Mouse (Mus musculus): ENCODE data around the gene F2rl3.

F2rl3 gene

DNA sequence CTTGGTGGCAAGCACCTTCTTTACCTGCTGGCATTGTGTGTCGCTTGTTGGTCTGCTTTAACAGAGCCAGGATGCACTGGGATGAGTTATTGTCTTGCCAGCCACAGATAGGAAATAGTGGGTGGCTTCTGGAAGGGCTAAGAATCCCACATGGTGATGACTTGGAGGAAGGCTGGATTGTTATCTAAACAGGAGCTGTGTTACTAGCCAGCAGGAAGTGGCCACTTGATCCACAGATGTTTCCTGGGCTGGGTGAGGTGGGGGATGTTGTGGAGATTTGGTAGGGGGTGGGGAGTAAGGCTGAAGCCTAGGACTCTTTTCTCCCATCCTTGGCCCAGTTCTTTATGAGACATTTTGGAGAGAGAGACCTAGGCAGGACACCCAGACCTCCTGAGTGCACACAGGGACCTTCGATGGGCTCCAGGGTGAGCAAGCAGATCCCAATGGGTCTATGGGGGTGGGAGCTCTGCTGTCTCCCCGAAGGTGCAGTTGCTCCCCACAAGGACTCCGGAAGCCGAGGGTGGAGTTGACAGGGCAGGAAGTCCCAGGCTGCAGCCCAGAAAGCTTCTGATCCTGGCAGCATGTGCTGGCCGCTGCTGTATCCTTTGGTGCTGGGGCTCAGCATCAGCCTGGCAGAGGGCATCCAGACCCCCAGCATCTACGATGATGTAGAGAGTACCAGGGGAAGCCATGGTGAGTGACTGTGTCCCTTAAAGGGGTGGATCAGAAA, at the start of gene F2rl3:
Gene F2rl3, plus strand, starts transcription at position 559 of the 730 bp plus-strand sequence.
- no peak for DNase-seq (ENCODE audit: extremely low spot score, low read depth, low spot score)

DNA sequence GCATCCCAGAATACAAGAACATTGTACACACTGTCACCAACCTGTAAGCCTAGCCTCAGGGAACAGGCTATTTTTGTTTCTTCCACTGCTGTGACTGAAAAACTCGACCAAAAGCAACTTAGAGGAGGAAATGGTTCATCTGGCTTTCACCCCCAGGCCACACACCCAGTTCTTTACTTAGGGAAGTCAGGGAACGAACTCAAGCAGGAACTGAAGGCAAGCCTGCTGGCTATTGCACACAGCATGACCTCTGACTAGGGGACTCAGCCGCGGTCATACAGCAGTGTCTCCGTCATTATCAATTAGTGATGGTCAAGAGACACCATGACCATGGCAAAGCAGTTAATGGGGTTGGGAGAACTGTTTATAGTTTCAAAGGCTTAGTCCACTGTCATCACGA, 49.1 kb upstream of the F2rl3 start:
- no peak for DNase-seq (ENCODE audit: extremely low spot score, low read depth, low spot score)

DNA sequence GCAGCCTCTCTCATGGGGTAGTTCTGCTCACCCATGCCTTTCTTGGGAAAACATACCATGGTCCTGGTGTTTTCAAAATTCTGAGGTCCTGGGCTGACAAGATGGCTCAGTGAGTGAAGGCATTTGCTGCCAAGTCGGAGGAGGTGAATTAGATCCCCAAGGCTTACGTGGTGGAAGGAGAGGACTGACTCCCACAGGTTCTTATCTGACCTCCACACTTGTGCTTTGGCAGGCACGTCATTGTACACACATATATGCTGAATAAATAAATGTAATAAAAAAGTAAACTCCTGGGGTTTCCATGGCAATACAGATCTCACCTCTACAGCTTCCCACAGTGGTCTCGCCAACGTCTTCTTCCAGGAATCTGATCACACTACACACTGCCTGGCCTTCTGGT, 45.1 kb upstream of the F2rl3 start:
- DNase-seq (ENCODE audit: extremely low spot score, low read depth, low spot score), result no peak

DNA sequence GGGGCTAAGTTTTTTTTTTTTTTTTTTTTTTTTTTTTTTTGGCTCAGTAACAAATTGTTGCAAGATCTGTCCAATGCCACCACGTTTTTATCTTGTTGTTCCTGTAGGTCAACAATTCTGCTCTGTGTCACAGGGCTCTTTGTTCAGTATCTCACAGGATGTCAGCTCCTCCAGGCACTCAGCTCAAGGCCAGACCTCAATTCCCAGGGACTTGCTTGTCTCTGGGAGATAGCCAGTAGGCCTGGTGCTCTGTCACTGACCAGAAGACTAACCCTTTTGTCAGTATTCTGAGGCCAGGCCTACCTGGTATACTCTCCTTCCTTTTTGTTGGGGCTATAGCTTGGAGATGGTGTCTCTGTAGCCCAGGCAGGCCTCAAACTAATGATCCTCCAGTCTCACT, 41.1 kb upstream of the F2rl3 start:
- DNase-seq (ENCODE audit: extremely low spot score, low read depth, low spot score), result no peak

DNA sequence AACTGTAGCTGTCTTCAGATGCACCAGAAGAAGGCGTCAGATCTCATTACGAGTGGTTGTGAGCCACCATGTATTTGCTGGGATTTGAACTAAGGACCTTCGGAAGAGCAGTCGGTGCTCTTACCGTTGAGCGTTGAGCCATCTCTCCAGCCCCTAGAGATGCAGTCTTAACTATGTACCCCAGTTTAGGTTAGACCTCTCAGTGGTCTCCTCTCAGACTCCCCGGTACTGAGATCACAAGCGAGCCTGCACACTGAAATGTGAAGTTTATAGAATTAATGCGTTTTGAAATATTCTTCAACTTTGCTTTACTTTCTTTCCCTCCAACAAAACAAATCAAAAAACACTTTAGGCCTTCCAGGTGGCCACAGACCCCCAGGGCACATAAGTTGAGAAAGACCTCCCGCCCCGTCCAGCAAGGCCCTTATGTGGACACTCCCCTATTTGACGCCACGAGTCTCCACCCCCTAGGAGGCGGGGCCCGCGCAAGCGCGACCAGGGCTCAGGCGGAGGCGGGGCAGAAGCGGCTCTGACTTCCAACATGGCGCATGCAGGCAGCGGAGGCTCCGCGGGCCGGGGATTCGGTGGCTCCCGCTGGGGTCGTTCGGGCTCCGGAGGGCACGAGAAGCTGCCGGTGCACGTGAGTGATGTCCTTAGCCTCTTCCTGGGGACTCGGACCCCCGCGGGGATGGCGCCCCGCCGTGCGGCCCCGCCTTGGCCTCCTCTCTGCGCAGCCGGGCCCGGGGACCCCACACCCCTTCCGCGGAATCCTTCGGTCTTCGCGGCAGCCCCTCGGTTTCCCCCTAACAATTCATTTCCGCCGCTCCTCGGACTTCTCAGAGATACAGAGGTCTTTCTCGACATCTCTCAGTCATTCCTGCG, 38.7 kb upstream of the F2rl3 start, which contains the start of gene Sin3b:
Gene Sin3b, plus strand, starts transcription at position 517 of the 882 bp plus-strand sequence.
- peak; percentile 62 for DNase-seq (ENCODE audit: extremely low spot score, low read depth, low spot score)

DNA sequence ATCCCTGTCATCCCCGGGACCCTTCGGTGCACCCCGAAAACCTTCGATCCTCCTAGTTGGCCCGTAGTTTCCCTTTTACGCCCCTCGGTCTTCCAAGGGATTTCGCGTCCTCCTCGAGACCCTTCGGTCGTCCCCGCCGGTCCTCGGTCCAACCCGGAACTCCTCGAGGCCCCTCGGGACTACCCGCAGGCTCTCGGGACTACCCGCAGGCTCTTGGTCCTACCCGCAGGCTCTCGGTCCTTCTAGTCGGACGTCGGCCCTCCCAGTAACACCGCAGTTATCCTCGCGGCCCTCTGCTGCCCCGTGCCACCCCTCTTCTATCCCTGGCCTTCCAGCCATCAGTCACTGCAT, 38.1 kb upstream of the F2rl3 start:
- DNase-seq (ENCODE audit: extremely low spot score, low read depth, low spot score), result no peak

DNA sequence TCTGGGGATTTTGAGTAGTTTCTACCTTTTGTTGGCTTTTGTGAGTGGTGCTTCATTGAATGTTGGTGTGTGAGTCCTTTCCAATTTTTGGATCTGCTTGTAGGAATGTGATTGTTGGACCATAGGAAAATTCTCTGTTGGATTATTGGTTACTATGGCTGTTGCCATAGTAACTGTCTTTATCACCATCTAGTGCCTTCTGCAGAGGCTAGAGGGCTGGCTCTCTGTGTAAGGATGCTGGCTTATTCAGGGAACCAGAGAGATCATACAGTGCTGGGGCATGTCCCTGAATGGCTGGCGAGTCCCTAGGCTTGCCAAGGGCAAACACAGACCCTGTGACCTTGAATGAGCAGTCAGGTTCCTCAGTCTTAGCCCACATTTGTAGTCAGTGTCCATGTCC, 33.0 kb upstream of the F2rl3 start:
- DNase-seq (ENCODE audit: extremely low spot score, low read depth, low spot score), result no peak

DNA sequence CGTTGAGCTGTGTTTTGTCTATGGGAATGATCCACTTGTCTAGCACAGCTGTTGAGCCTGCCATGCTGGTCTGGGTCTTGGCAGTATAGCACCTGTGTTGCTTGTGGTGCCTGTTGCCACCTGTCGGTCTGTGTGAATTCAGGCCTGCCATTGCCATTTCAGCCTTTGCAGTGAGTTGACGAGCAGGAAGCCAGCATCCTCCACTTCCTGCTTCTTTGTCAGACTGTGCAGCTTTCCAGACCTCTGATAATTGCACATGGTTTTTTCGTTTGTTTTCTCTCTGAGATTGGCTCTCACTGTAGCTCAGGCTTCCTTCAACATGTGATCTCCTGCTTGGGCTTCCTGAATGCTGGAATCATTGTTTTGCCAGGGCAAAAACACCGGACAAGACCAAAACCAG, 26.7 kb upstream of the F2rl3 start:
- no peak for DNase-seq (ENCODE audit: extremely low spot score, low read depth, low spot score)

DNA sequence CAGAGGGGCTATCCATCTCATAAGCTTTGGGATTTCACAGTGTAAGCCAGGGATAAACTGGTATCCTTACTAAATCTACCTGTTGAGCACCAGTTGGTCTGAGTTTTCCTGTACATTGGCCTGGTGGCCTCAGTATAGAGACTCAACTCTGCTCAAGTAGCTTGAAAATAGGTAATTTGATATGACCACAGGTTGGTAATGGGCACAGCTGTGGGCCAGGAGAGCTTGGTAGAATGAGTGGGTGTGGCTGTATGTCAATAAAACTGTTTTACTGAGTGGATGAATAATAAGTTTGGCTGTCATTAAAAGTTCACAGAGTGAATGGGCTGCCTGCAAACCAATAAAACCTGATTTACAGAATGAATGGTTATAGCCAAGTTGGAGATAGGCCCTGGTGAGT, 24.8 kb upstream of the F2rl3 start:
- DNase-seq (ENCODE audit: extremely low spot score, low read depth, low spot score), result no peak

DNA sequence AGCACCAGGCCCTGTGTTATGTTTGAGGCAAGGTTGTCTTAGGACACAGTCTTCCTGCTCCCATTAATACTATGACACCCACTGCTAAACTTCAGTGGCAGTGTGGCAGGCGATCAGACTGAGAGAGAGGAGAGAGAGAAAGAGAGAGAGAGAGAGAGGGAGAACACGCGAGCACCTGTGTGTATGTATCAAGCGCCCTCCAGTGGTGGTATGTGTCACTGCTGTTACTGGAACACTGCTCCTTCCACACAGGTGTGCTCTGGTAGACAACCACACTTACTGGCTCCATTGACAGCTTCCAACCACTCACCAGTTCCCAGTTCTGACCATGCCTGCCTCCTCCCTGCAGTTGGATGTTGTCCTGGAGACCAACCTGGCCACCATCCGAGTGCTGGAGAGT, 15.6 kb upstream of the F2rl3 start:
- DNase-seq (ENCODE audit: extremely low spot score, low read depth, low spot score), result peak; percentile 14

DNA sequence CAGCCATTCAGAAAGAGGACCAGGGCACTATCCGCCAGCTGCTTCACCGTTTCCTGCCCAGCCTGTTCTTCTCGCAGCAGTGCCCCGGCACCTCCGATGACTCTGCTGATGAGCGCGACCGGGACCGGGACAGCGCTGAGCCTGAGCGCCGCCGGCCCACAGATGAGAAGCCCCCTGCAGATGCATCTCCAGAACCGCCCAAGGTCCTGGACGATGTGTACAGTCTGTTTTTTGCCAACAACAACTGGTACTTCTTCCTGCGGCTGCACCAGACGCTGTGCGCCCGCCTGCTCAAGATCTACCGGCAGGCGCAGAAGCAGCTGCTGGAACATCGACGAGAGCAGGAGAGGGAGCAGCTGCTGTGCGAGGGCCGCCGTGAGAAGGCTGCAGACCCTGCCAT, 11.8 kb upstream of the F2rl3 start:
- DNase-seq (ENCODE audit: extremely low spot score, low read depth, low spot score), result no peak

DNA sequence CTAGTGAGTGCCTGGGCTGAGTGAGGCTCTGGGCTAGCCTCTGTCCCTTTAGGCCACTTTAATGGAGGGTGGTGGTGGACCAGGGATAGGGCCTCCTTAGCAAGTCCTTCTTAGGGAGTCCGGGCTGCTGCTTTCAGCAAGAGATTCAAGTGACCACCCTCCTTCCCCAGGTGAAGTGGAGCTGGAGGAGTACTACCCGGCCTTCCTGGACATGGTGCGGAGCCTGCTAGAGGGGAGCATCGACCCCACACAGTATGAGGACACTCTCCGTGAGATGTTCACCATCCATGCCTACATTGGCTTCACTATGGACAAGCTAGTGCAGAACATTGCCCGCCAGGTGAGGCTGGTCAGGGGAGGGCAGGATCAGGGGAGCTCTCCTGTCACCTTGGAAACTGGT, 11.4 kb upstream of the F2rl3 start:
- DNase-seq (ENCODE audit: extremely low spot score, low read depth, low spot score), result no peak

DNA sequence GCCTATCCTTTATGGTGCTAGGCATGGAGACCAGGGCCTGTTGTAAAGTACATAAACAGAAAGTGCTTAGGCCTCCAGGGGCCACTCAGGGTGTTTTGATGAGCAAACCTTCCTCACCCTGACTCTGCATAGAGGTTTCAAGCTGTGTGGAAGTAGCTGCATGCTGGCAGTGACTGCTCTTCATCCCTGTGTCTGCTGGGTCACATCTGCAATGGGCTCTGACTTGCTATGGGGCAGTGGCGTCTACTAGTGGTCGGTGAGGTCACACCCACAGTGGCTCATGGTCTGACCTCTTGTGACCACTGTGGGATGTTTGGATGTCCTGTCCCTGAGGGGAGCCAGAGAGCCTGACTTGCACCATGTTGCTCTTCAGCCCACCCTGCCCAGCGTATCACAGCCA, 10.6 kb upstream of the F2rl3 start:
- DNase-seq (ENCODE audit: extremely low spot score, low read depth, low spot score), result no peak

DNA sequence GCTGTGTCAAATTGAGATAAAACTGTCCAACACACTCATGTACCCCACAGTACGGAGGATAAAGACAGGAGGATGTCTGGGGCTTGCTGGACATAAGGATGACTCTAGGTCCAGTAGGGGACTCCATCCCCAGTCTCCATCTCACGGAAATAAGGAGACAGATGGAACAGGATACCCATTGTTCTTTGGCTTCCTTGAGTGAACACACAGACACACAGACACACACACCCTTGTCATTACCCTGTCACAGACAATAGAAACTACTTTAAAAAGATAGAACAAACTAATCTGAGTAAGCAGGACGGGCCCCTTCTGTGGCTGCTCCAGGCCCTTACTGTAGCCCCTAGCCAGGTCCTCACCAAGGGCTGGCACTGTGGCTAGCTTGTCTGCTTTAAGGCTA, 9.4 kb upstream of the F2rl3 start:
- DNase-seq (ENCODE audit: extremely low spot score, low read depth, low spot score), result no peak

DNA sequence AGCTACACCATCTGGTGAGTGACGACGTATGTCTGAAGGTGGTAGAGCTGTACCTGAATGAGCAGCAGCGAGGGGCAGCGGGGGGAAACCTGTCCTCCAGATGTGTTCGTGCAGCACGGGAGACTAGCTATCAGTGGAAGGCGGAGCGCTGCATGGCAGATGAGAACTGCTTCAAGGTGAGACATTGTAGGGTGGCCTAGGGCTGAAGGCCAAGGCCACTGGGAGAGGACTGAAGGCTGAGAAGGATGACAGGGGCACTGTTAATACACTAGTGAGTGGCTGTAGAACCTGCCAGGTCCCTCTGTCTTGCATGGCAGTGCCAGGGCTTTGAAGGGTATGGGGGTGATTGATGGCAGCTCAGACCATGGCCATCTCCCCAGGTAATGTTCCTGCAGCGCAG, 8.5 kb upstream of the F2rl3 start:
- DNase-seq (ENCODE audit: extremely low spot score, low read depth, low spot score), result no peak

DNA sequence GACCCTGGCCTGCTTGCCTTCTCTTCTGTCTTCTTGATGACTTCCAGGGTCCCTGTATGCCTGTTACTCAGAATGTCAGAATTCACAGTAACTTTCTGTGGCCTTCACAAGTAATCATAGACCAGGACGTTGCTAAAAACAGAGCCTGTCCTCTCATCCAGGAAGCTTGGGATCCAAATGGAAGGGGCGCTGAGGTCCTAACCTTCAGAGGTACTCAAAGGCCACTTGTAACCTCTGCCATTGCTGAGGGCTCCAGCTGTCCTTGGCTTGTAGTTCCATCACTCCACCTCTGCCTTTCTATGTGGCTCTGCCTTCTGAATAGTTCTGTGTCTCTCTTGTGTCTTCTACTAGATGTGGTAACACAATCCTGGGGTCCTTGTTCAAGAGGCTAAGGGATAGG, 7.9 kb upstream of the F2rl3 start:
- no peak for DNase-seq (ENCODE audit: extremely low spot score, low read depth, low spot score)

DNA sequence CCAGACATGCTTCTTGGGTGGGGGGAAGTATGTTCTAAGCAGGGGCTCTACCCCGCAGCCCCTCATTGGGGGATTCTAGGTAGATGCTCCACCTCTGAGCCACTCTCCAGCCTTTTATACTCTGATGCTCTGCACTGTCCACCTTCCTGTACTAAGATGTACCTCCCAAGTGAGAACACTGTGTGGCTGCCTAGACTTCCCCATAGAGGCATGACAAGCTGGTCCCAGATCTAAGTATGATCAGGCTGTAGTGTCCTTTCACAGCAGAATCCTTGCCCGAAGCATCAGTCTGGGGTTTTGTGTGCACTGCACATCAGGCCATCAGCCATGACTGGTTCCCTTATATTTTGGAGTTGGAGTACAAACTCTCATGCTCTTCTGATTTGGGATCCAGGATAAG, 5.6 kb upstream of the F2rl3 start:
- DNase-seq (ENCODE audit: extremely low spot score, low read depth, low spot score), result no peak

DNA sequence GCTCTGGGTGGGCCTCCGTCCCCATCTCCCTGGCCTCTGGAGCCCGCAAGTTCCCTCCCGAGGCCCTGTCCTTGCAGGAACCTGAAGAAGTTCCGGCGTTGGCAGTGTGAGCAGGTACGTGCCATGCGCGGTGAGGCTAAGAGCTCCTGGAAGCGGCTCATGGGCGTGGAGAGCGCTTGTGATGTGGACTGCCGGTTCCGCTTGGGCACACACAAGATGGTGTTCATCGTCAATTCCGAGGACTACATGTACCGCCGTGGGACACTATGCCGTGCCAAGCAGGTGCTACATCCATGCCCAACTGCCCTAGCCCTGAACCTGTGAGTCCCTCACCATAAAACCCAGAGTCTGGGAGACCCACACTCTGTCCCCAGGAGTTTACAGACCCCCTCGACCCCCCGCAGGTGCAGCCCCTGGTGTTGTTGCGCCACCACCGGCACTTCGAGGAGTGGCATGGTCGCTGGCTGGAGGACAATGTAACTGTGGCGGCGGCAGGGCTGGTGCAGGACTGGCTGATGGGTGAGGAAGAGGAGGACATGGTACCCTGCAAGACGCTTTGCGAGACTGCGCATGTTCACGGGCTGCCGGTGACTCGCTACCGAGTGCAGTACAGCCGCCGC, 4.8 kb upstream of the F2rl3 start:
- no peak for DNase-seq (ENCODE audit: extremely low spot score, low read depth, low spot score)

DNA sequence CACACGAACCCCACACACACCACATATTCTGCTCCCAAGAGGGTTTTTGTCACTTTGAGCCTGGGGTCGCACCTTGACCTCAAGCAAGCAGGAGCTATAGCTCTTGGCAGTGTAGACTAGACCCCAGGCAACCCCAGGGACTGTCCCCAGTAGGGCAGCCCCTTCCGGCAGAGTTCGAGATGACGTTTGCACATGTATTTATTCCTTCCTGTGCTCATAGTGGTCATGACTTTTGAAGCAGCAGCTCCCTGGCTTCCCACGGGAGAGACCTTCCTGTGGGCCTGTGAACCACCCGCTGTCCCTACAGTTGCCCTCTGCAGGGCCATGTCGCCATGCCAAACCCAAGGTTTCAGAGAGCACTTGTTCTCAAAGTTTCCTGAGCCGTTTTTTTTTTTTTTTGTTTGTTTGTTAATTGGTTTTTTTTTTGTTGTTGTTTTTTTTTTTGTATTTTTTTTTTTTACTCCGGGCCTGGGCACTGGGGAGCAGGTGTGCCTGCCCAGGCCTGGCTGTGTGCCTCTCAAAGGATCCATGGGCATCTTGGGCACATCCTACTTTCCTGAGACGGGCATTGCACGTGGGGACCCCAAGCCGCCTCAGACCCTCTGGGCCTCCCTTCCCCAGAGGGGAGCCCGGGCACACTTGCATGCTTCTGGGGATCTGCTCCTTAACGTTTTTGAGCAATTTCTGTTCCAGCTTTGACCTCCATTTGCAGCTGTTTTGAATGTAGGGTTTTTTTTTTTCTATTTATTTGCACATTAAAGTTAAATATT, 4.1 kb upstream of the F2rl3 start:
- DNase-seq (ENCODE audit: extremely low spot score, low read depth, low spot score), result no peak

DNA sequence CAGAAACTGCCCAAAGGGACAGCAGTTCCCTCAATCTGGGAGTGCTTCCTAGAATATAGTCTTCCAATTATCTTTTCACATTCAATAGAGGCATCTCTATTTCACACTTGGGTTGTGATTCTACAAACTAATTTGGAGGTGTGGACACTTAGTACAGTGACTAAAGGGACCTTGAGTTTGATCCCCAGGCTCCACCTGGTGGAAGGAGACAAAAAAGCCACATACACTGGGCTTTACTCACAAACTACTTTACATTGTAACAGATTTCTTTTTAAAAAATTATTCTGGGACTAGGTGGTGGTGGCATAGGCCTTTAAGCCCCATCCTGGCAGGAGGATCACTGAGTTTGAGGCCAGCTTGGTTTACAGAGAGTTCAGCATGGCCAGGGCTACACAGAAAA, 3.4 kb upstream of the F2rl3 start:
- DNase-seq (ENCODE audit: extremely low spot score, low read depth, low spot score), result no peak

DNA sequence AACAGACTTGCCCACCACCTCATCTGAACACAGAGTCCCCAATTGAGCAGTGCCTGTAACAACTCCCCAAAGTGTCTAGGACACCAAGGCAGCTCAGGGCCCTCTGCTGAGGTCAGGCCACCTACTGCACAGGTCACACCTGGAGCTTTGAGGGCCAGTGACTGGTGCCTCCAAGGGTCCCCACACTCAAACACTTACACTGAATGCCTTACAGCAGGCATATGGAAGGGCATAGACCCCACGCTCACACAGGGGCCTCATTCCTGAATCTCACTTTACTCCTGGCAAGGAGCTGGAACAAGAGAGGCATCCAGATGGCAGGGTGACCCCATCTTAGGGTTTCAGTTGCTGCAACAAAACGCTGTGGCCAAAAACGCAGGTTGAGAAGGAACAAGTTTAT, 1.5 kb upstream of the F2rl3 start:
- no peak for DNase-seq (ENCODE audit: extremely low spot score, low read depth, low spot score)
